Mouse (Mus musculus): ENCODE results near the gene Slc51a. TPM values are rescaled to one million over a fixed set of nuclear protein-coding genes. Genes with fewer than 3 reads are reported as not detected.
"Not testable (repeated sequence)": the region's sequence is repeated elsewhere in the genome, so short reads cannot be mapped to it uniquely, and the experiment has no call there.

Gene Slc51a
- polyA plus RNA-seq, 1 experiment from 2014 or later = 3.1 TPM

DNA sequence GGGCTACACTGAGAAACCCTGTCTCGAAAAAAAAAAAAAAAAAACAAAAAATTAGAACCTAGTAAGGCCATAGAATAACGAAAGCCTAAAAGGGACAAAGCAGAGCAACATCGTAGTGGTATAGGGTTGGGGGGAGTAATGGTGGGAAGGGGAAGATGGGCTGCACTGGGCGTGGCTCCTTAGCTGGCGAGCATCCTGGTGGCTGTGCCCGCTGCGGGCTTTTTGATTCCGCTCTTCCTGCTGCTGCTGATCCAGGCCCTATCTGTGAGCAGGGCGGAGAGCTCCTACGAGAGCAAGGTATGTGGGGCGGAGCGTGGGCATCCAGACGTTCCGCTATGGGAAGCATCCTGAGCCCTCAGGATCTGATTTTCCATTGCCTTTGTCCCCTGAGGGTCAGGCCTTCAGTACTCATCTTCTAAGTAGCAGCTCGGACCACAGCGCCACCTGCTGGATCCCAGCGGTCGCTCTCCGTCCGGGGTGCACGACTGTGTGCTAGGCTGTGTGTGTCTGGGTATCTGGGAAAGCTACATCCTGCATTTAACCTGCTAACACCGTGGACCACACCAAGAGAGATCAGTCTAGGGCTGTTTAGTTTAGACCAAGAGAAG is 11.9 kb upstream of the Slc51a start:
- 13% methylated on average over 22 of the region's 22 CpGs for WGBS
- TF ChIP-seq CTCF (IDR thresholded peaks at IDR 0.05; ENCODE audit: low read depth) (peak; percentile 98), EP300 (optimal IDR thresholded peaks at IDR 0.05) (no peak)
- no peak overlapping the region for H3K9ac ChIP-seq (ENCODE audit: low read length)
- no peaks in the 10 kb centered on the region for H3K9me3 ChIP-seq (ENCODE audit: control insufficient read depth, low read length)
- H3K4me1 ChIP-seq (replicated peaks; ENCODE audit: control insufficient read depth, insufficient read depth) = no peaks in the 10 kb centered on the region
- peak overlapping the region; percentile 28 for H3K4me3 ChIP-seq (ENCODE audit: low read depth, low read length)
- DNase-seq (ENCODE audit: low spot score) (peak; percentile 88), ATAC-seq (ENCODE audit: low FRiP score, low TSS enrichment) (peak; percentile 87)
- H3K36me3 ChIP-seq (ENCODE audit: control insufficient read depth, insufficient read depth, low read length) = no peaks in the 10 kb centered on the region
- peak overlapping the region; percentile 52 for H3K4me2 ChIP-seq (replicated peaks; ENCODE audit: low read depth)
- no peaks in the 10 kb centered on the region for H3K27me3 ChIP-seq (ENCODE audit: control insufficient read depth, insufficient read depth, low read length)
- H3K27ac ChIP-seq (replicated peaks) = no peak overlapping the region

DNA sequence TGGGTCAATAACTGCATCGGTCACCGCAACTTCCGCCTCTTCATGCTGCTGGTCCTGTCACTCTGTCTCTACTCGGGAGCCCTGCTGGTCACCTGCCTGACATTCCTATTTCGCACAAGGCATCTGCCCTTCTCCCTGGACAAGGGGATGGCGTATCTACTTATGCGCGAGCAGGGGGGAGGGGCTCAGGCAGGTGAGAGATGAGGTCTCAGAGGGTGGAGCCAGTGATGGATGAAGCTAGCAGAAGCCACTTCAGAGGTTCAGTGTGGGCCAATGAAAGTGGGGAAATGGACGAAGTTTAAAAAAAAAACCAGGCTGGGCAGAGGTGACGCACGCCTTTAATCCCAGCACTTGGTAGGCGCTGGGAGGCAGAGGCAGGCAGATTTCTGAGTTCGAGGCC is 11.3 kb upstream of the Slc51a start:
- TF ChIP-seq EP300 (optimal IDR thresholded peaks at IDR 0.05) (no peak), CTCF (IDR thresholded peaks at IDR 0.05; ENCODE audit: low read depth) (no peak)
- H3K27ac ChIP-seq (replicated peaks) = no peak overlapping the region
- no peak overlapping the region for H3K4me3 ChIP-seq (ENCODE audit: low read depth, low read length)
- H3K9ac ChIP-seq (ENCODE audit: low read length) = no peak overlapping the region
- H3K4me1 ChIP-seq (replicated peaks; ENCODE audit: control insufficient read depth, insufficient read depth) = no peaks in the 10 kb centered on the region
- no peaks in the 10 kb centered on the region for H3K36me3 ChIP-seq (ENCODE audit: control insufficient read depth, insufficient read depth, low read length)
- ATAC-seq (ENCODE audit: low FRiP score, low TSS enrichment) = no peak
- H3K9me3 ChIP-seq (ENCODE audit: control insufficient read depth, low read length) = no peaks in the 10 kb centered on the region
- no peak overlapping the region for H3K4me2 ChIP-seq (replicated peaks; ENCODE audit: low read depth)
- 61% methylated on average over 13 of the region's 13 CpGs for WGBS
- no peak for DNase-seq (ENCODE audit: low spot score)
- no peaks in the 10 kb centered on the region for H3K27me3 ChIP-seq (ENCODE audit: control insufficient read depth, insufficient read depth, low read length)

DNA sequence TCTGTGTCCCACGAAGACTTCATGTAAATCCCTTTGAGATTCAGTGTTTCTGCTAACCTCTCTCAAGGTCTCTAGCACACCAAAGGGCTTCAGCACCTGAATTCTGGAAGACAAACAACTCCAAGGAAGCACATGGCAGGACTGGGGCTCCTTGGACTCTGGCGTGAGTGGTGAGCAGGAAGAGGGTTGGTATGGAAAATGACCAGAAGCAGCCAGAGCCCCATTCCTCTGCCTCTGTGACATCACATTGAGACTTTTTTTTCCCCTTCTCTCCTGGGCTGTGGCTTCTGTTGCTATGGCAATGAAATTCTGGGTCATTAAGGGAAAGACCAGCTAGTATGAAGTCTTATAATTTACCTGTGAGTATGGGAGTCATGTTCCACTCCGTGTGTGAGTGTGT is 8.3 kb upstream of the Slc51a start, which contains the start of gene Zdhhc19:
Gene Zdhhc19 (plus strand): TSS at position 301 of the 400 bp plus-strand sequence.
- Histone ChIP-seq H3K36me3 (ENCODE audit: control insufficient read depth, insufficient read depth, low read length) (no peaks in the 10 kb centered on the region), H3K4me2 (replicated peaks; ENCODE audit: low read depth) (no peak within 1 kb of the TSS), H3K4me3 (ENCODE audit: low read depth, low read length) (no peak within 1 kb of the TSS), H3K4me1 (replicated peaks; ENCODE audit: control insufficient read depth, insufficient read depth) (no peaks in the 10 kb centered on the region), H3K27ac (replicated peaks) (no peak within 1 kb of the TSS), H3K27me3 (ENCODE audit: control insufficient read depth, insufficient read depth, low read length) (no peaks in the 10 kb centered on the region), H3K9ac (ENCODE audit: low read length) (no peak within 1 kb of the TSS), H3K9me3 (ENCODE audit: control insufficient read depth, low read length) (no peaks in the 10 kb centered on the region)
- DNase-seq (ENCODE audit: low spot score) (no peak), ATAC-seq (ENCODE audit: low FRiP score, low TSS enrichment) (no peak)
- 75% methylated on average over 3 of the region's 3 CpGs for WGBS
- TF ChIP-seq CTCF (IDR thresholded peaks at IDR 0.05; ENCODE audit: low read depth) = no peak

DNA sequence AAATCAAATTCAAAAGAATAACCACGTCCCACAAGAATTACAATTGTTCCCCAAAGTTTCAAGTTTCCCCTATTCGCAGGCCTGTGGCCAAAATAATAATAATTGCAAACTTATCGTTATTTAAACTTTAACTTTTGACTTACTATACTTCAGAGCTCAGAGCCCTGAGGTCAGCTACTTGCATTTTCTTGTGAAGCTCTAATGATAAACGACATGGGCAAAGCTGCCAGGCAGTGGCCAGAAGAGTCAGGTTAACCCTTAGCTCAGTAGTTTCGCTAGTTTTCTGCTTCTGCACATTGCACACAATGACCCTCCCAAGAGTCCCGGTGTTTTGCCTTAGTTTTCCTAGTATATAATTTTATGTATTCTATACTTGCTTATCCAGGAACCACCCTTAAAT is 6.7 kb upstream of the Slc51a start:
- not testable (repeated sequence) for H3K36me3 ChIP-seq (ENCODE audit: control insufficient read depth, insufficient read depth, low read length); H3K4me2 ChIP-seq (replicated peaks; ENCODE audit: low read depth); H3K9ac ChIP-seq (ENCODE audit: low read length); DNase-seq (ENCODE audit: low spot score); ATAC-seq (ENCODE audit: low FRiP score, low TSS enrichment); H3K27ac ChIP-seq (replicated peaks); H3K4me1 ChIP-seq (replicated peaks; ENCODE audit: control insufficient read depth, insufficient read depth); H3K4me3 ChIP-seq (ENCODE audit: low read depth, low read length); H3K27me3 ChIP-seq (ENCODE audit: control insufficient read depth, insufficient read depth, low read length); H3K9me3 ChIP-seq (ENCODE audit: control insufficient read depth, low read length)
- 37% methylated on average over 6 of the region's 6 CpGs for WGBS

DNA sequence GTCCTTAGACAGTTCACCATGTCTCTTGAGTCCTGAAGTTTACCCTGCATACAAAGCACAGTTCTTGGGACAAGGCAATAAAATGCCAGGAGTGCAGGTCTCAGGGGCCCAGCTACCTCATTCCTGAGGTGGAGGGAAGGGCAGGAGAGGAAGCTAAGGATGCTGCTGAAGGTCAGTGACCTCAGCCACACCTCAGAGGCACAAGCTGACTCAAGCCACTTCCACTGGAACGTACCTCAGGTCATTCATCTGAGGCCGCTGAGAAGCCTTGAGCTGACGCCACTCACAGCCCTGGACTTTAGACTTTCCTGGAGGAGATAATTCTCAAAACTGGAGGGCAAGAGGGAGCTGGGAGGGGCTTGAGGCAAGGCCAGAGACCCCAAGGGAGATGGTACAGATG is 1.3 kb upstream of the Slc51a start:
- no peaks in the 10 kb centered on the region for H3K36me3 ChIP-seq (ENCODE audit: control insufficient read depth, insufficient read depth, low read length)
- ATAC-seq (ENCODE audit: low FRiP score, low TSS enrichment) (0 out of 2 replicates have a peak, but pooled peaks have one; percentile 36), DNase-seq (ENCODE audit: low spot score) (no peak)
- 83% methylated on average over 3 of the region's 3 CpGs for WGBS
- H3K27me3 ChIP-seq (ENCODE audit: control insufficient read depth, insufficient read depth, low read length) = no peaks in the 10 kb centered on the region
- H3K9ac ChIP-seq (ENCODE audit: low read length) = no peak overlapping the region
- no peak overlapping the region for H3K4me3 ChIP-seq (ENCODE audit: low read depth, low read length)
- H3K4me2 ChIP-seq (replicated peaks; ENCODE audit: low read depth) = no peak overlapping the region
- H3K4me1 ChIP-seq (replicated peaks; ENCODE audit: control insufficient read depth, insufficient read depth) = no peaks in the 10 kb centered on the region
- TF ChIP-seq EP300 (optimal IDR thresholded peaks at IDR 0.05) = no peak
- TF ChIP-seq CTCF (IDR thresholded peaks at IDR 0.05; ENCODE audit: low read depth) = no peak
- no peak overlapping the region for H3K27ac ChIP-seq (replicated peaks)
- H3K9me3 ChIP-seq (ENCODE audit: control insufficient read depth, low read length) = no peaks in the 10 kb centered on the region

DNA sequence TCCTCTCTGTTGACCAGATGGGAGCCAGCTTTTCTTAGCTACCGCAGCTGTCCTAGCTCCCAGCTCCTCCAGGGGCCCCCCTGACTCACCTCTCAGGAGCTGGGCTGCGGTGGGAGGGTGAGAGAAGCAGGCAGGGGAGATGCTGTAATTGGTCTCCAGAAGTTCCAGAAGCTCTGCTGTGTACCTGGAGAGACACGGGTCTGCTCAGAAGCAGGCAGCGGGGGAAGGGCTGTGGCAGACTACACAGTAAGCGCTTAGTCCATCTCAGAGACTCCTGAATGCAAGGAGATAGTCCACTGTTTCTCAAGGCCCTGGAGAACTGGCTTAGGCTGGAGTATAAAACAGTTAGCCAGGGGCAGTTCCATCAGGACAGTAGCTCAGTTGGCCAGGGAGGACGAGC is 1.6 kb downstream of the Slc51a start:
- no peak overlapping the region for H3K27ac ChIP-seq (replicated peaks)
- whole genome bisulfite sequencing = 65% methylated on average over 6 of the region's 6 CpGs
- H3K4me2 ChIP-seq (replicated peaks; ENCODE audit: low read depth) = no peak overlapping the region
- no peak for DNase-seq (ENCODE audit: low spot score)
- H3K36me3 ChIP-seq (ENCODE audit: control insufficient read depth, insufficient read depth, low read length) = no peaks in the 10 kb centered on the region
- TF ChIP-seq EP300 (optimal IDR thresholded peaks at IDR 0.05) (no peak), CTCF (IDR thresholded peaks at IDR 0.05; ENCODE audit: low read depth) (no peak)
- no peaks in the 10 kb centered on the region for H3K9me3 ChIP-seq (ENCODE audit: control insufficient read depth, low read length)
- no peak for ATAC-seq (ENCODE audit: low FRiP score, low TSS enrichment)
- no peak overlapping the region for H3K9ac ChIP-seq (ENCODE audit: low read length)
- no peaks in the 10 kb centered on the region for H3K27me3 ChIP-seq (ENCODE audit: control insufficient read depth, insufficient read depth, low read length)
- no peak overlapping the region for H3K4me3 ChIP-seq (ENCODE audit: low read depth, low read length)
- H3K4me1 ChIP-seq (replicated peaks; ENCODE audit: control insufficient read depth, insufficient read depth) = no peaks in the 10 kb centered on the region
